Mouse (Mus musculus): Measurements from ENCODE around the gene Ubr4.
"Not testable (repeated sequence)": the region's sequence is repeated elsewhere in the genome, so short reads cannot be mapped to it uniquely, and the experiment has no call there.

Gene Ubr4

DNA sequence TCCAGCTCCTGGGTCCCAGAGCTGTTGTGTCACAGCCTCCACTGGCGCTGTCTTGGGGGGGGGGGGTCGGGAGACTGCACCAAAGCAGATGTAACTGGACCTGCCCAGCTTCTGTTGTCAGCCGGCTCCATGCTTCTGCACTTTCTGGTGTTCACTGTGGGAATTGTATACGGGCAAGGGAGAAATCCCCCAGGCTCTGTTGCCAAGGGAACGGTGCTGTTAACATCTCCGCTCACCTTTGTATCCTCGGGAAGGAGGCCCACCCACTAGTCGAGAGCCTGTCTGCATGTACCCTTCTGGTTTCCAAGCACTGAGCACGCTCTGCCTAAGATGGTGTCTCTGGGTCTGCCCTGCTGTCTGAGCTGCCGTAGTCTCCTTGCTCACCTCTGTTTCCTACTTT is 134.7 kb downstream of the Ubr4 start:
- DNase-seq (ENCODE audit: low spot score): no peak

DNA sequence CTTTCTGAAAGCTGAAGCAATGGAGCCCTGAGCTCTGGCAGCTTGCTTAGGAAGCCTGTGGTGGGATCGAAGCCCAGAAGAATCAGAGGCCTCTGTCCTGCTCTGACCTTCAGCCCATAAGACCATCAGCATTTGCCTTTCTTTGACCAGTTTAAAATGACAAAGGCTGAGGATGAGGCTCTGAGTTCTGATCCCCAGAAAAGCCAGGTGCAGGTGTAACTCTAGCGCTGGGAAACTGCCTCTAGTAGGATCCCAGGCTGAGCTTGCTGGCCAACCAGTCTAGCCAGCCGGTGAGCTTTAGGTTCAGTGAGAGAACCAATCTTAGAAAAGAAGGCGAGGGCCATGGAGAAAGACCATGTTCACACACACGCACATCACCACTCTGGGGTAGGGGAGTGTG is 135.9 kb downstream of the Ubr4 start:
- no peak for DNase-seq (ENCODE audit: low spot score)

- no peak for DNase-seq (ENCODE audit: low spot score)
Observed at GRCm38 (mm10) chr4:139489946-139490345, 137.5 kb downstream of the Ubr4 start.

- no peak for DNase-seq (ENCODE audit: low spot score)
Observed at GRCm38 (mm10) chr4:139490413-139491055, 138.1 kb downstream of the Ubr4 start.

GRCm38 (mm10) chr4:139491541-139492170 is 139.2 kb downstream of the Ubr4 start:
- DNase-seq (ENCODE audit: low spot score): no peak

DNA sequence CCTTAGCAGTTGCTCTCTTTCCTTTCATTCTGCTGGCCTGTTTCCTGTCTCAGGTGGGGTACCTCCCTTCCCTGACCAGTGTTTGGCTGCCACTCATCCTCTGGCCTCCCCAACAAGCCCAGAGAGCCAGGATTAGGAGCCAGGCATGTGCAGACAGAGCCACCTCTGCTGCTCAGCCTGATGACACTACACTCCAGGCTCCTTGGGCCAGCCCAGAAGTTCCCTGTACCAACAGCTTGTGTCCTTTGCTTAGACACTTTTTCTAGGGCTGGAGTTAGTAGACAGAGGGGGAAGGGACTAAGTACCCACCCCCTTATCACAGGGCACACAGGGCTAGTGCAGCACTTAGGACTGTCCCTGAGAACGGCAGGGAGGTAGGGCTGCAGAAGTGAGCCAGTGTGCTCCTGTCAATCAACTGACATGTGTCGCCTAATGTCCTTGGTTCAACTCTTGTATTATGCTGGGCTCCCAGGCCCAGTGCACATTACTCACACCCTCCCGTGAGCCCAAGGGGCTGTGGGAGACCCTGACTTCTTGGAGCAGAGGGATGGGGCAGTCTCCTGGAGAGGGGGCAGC is 139.9 kb downstream of the Ubr4 start:
- DNase-seq (ENCODE audit: low spot score): no peak

DNA sequence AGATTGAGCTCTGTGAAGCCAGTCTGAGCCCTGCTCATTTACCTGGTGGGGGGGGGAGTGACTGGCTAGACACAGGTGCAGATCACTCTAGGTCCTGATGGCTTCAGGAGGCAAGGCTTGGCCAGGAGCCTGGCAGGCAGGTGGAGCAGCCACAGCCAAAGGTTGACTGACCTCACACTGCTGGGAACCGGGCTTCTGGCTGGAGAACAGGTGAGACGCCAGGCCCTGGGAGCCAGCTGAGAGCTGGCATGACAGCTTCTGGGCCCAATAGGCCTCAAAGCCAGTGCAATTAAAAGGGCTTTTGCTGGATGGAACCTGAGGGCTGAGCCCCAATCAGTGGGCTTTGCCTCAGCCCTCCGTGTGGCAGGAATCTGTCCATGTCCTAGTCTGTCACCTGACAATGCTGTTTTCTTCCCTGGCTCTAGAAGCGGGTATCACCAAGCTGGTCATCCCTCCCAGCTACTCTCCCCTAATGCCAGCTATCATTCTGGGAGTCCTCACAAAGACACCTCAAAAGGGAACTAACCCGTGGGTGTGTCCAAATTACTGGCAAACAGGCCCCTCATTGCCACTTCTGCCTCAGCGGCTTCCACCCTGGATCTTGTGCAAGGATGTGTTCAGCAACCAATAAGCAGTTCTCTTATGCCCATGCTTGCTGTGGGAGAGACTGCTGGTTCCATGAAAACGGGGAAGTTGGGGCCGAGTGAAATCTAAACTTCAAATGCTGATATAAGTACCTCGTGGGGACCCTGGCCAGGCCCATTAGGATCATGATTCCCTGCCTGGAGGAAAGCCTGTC is 141.0 kb downstream of the Ubr4 start:
- DNase-seq (ENCODE audit: low spot score): no peak

- no peak for DNase-seq (ENCODE audit: low spot score)
Observed at GRCm38 (mm10) chr4:139500814-139501213, 148.4 kb downstream of the Ubr4 start.

DNA sequence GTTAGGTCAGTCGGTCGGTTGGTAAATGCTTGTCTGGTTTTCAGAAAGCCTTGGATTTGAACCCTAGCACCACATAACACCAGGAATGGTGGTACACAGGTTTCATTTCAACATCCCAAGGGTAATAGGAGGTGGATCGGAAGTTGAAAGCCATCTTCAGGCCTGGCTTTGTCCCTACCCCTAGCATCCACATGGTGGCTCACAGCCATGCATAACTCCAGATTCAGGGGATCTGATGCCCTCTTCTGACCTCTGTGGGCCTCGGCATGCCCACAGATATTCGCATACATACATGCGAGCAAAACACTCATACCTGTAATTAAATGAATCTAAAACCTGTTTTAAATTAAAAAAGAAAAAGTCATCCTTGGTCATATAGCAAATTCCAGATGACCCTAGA is 149.3 kb downstream of the Ubr4 start:
- DNase-seq (ENCODE audit: low spot score): no peak

- DNase-seq (ENCODE audit: low spot score): no peak
Observed at GRCm38 (mm10) chr4:139503919-139504318, 151.5 kb downstream of the Ubr4 start.

- DNase-seq (ENCODE audit: low spot score): no peak
Observed at GRCm38 (mm10) chr4:139505716-139506115, 153.3 kb downstream of the Ubr4 start.

GRCm38 (mm10) chr4:139506727-139507126 is 154.3 kb downstream of the Ubr4 start:
- DNase-seq (ENCODE audit: low spot score): no peak

DNA sequence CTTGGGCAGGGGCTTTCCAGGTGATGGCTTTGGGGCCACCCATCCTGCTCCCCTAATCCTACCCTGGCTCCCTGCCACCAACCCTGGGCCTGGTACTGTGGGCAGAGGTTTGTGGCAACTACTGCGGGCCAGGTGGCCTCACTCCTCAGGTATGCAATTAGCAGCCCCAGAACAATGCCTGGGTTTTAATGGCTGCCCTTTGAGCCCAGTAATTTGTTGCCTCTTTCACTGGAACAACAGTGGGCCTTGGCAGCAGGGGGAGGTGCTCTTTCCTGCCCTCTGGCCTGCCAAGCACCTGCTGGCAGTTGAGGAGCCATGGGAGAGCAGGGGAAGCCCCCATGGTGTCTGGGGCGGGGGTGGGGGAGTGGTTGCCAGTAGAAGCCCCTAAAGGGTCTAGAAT is 156.7 kb downstream of the Ubr4 start:
- no peak for DNase-seq (ENCODE audit: low spot score)

GRCm38 (mm10) chr4:139511557-139511956 is 159.1 kb downstream of the Ubr4 start:
- DNase-seq (ENCODE audit: low spot score): no peak

GRCm38 (mm10) chr4:139512985-139513384 is 160.6 kb downstream of the Ubr4 start:
- no peak for DNase-seq (ENCODE audit: low spot score)

GRCm38 (mm10) chr4:139519221-139519620 is 166.8 kb downstream of the Ubr4 start:
- no peak for DNase-seq (ENCODE audit: low spot score)

DNA sequence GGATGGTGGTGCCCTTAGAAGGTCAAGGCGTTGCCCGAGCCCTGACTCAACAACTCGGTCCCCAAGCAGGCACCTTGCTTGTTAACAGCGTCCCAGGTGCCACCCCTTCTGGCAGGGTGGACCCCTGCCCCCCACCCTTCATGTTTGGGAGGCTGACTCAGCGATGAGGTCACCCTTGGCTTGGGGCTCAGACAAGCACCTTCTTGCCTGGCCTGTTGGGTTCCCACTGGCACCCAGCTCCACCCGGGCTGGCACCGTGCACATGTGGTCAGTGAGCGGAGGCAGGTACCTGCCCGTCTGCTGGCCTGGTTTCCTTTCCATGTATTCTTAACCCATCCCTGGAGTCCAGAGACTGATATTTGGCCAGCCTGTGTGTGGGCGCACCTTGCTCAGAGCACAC is 169.5 kb downstream of the Ubr4 start:
- no peak for DNase-seq (ENCODE audit: low spot score)

GRCm38 (mm10) chr4:139526475-139526874 is 174.1 kb downstream of the Ubr4 start:
- no peak for DNase-seq (ENCODE audit: low spot score)

DNA sequence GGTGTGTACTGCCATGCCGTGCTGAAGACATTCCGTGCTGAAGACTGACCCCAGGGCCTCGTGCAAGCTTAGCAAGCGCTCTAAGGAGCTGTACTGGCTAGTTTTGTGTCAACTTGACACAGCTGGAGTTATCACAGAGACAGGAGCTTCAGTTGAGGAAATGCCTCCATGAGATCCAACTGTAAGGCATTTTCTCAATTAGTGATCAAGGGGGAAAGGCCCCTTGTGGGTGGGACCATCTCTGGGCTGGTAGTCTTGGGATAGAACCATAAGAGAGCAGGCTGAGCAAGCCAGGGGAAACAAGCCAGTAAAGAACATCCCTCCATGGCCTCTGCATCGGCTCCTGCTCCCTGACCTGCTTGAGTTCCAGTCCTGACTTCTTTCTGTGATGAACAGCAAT is 177.8 kb downstream of the Ubr4 start, which contains the start of gene Iffo2:
Gene Iffo2 (plus strand): TSS at position 301 of the 400 bp plus-strand sequence.
- DNase-seq (ENCODE audit: low spot score): not testable (repeated sequence)

GRCm38 (mm10) chr4:139532081-139532480 is 179.7 kb downstream of the Ubr4 start:
- DNase-seq (ENCODE audit: low spot score): no peak

DNA sequence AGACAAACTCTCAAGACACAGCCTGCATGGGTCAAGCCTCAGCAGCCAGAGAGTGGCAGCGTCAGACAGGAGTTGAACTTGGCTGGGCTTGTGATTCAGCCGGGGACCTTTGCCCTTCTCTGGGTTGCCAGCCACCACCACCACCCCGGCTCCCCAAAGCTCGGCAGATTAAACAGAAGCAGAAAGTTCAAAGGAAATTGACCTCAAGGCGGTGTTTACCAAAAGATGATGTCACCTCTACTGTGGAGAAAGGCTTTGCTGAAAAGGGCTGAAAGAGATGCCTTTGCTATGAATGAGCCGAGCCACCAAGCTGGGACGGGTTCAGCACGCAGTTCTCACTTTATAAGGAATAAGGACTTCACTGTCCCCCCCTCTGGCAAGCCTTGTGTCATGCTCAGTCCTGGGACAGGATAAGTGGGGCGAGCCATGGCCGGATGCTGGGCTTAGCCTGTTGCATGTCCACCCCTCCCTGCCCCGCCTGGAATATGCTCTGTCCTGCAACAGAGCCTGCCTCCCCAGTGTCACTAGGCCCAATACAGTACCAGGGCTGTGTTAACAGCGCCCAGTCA is 182.8 kb downstream of the Ubr4 start:
- DNase-seq (ENCODE audit: low spot score): no peak

GRCm38 (mm10) chr4:139535719-139536118 is 183.3 kb downstream of the Ubr4 start:
- DNase-seq (ENCODE audit: low spot score): no peak

All from urinary bladder, postnatal 10 days (tissue).